ENCODE assay signal across 11 mouse cellular contexts in the genomic region with DNA sequence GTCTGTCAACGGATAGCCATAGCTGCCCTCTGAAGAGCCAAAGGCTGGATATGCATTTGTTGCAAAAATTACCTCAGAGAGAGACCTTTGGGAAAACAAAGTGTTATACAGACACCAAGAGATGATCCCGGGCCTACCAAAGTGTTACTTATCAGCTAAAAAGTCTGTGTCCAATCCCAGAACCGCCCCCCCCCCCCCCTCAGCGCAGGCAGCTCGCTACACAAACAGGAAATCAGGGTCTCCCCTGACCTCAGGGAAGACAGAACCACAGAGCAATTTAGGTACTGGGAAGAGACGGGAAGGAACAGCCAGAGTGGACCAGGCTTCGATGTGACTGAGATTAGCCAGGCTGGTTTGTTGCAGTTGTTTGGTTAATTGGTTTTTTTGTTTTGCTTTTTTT. TPM values are rescaled to one million over a fixed set of nuclear protein-coding genes. Genes with fewer than 3 reads are reported as not detected.
DNase-seq lines count a peak whose midpoint lies in the region; ATAC-seq lines count a peak whose summit lies in the region.
"Had no signal": no experiment of that assay in that cellular context is flagged by ENCODE, and none has a peak within 500 bp of the region (broad histone marks: within the 10 kb centered on the region; RNA-seq: fewer than 3 reads in every experiment).

No protein-coding gene starts in this region.

- H3K4me2 ChIP-seq in kidney, embryonic 16.5 days (replicated peaks; ENCODE audit: low read depth, low read length), result peak overlapping the region; percentile 64; the same call in 1 of the 2 replicates
- H3K4me2 ChIP-seq in forebrain, embryonic 12.5 days, result peak overlapping the region; percentile 22
- H3K4me2 ChIP-seq in limb, embryonic 12.5 days, result peak overlapping the region; percentile 88
- H3K4me2 ChIP-seq in neural tube, embryonic 12.5 days (replicated peaks), result peak overlapping the region; percentile 31

- ATAC-seq in kidney, embryonic 16.5 days (ENCODE audit: low FRiP score, low TSS enrichment), result no peak
- ATAC-seq in forebrain, embryonic 12.5 days (ENCODE audit: low FRiP score), result no peak
- no peak for ATAC-seq in limb, embryonic 12.5 days (ENCODE audit: insufficient number of reproducible peaks, insufficient read depth, low FRiP score, low TSS enrichment, low read depth)
- no peak for ATAC-seq in neural tube, embryonic 12.5 days (ENCODE audit: low FRiP score, low read depth)

- 18% methylated on average over 7 of the region's 7 CpGs for WGBS in kidney, embryonic 16.5 days
- WGBS in forebrain, embryonic 12.5 days, result 44% methylated on average over 7 of the region's 7 CpGs
- WGBS in limb, embryonic 12.5 days, result 34% methylated on average over 7 of the region's 7 CpGs
- 32% methylated on average over 7 of the region's 7 CpGs for WGBS in neural tube, embryonic 12.5 days

- no peaks in the 10 kb centered on the region for H3K27me3 ChIP-seq in kidney, embryonic 16.5 days (ENCODE audit: insufficient read depth, low read length)
- H3K27me3 ChIP-seq in forebrain, embryonic 12.5 days, result 0 out of 2 replicates have a peak, but pooled peaks cover 2% of the 10 kb centered on the region
- no peaks in the 10 kb centered on the region for H3K27me3 ChIP-seq in limb, embryonic 12.5 days
- H3K27me3 ChIP-seq in neural tube, embryonic 12.5 days (replicated peaks), result no peaks in the 10 kb centered on the region

- peaks cover 10% of the 10 kb centered on the region; the same call in 1 of the 2 replicates for H3K36me3 ChIP-seq in kidney, embryonic 16.5 days (ENCODE audit: insufficient read depth, low read length)
- peaks cover 15% of the 10 kb centered on the region for H3K36me3 ChIP-seq in forebrain, embryonic 12.5 days (replicated peaks)
- H3K36me3 ChIP-seq in limb, embryonic 12.5 days, result peaks cover 31% of the 10 kb centered on the region
- H3K36me3 ChIP-seq in neural tube, embryonic 12.5 days, result peaks cover 3% of the 10 kb centered on the region; the same call in 1 of the 2 replicates

- H3K9ac ChIP-seq in kidney, embryonic 16.5 days (replicated peaks; ENCODE audit: low read length), result no peak overlapping the region; the same call in 1 of the 2 replicates
- 0 out of 2 replicates have a peak overlapping the region, but pooled peaks have one; percentile 4 for H3K9ac ChIP-seq in forebrain, embryonic 12.5 days
- 0 out of 2 replicates have a peak overlapping the region, but pooled peaks have one; percentile 27 for H3K9ac ChIP-seq in limb, embryonic 12.5 days (replicated peaks)
- 0 out of 2 replicates have a peak overlapping the region, but pooled peaks have one; percentile 10 for H3K9ac ChIP-seq in neural tube, embryonic 12.5 days

- H3K4me1 ChIP-seq in kidney, embryonic 16.5 days (ENCODE audit: insufficient read depth, low read length), result peaks cover 37% of the 10 kb centered on the region
- H3K4me1 ChIP-seq in forebrain, embryonic 12.5 days, result peaks cover 33% of the 10 kb centered on the region
- peaks cover 37% of the 10 kb centered on the region for H3K4me1 ChIP-seq in limb, embryonic 12.5 days (replicated peaks)
- H3K4me1 ChIP-seq in neural tube, embryonic 12.5 days, result peaks cover 29% of the 10 kb centered on the region

- no peak overlapping the region for H3K27ac ChIP-seq in kidney, embryonic 16.5 days (ENCODE audit: low read length)
- H3K27ac ChIP-seq in forebrain, embryonic 12.5 days, result no peak overlapping the region
- no peak overlapping the region for H3K27ac ChIP-seq in limb, embryonic 12.5 days
- H3K27ac ChIP-seq in neural tube, embryonic 12.5 days, result no peak overlapping the region

- no peaks in the 10 kb centered on the region for H3K9me3 ChIP-seq in kidney, embryonic 16.5 days (ENCODE audit: low read length)
- H3K9me3 ChIP-seq in forebrain, embryonic 12.5 days, result no peaks in the 10 kb centered on the region
- no peaks in the 10 kb centered on the region for H3K9me3 ChIP-seq in limb, embryonic 12.5 days
- H3K9me3 ChIP-seq in neural tube, embryonic 12.5 days, result no peaks in the 10 kb centered on the region

- H3K4me3 ChIP-seq in kidney, embryonic 16.5 days (ENCODE audit: low read length), result no peak overlapping the region
- no peak overlapping the region for H3K4me3 ChIP-seq in forebrain, embryonic 12.5 days (replicated peaks)
- H3K4me3 ChIP-seq in limb, embryonic 12.5 days (replicated peaks), result peak overlapping the region; percentile 11; the same call in 1 of the 2 replicates
- no peak overlapping the region for H3K4me3 ChIP-seq in neural tube, embryonic 12.5 days

- DNase-seq in kidney, adult 11 months, result no peak
- DNase-seq in layer of hippocampus, adult 11-12 months (ENCODE audit: low spot score), result no peak
- DNase-seq in thymus, postnatal 25 days, result no peak
- no peak for DNase-seq in c-Kit-positive CD71-positive TER-119-positive erythroid progenitor cells, embryonic 14.5 days (ENCODE audit: low spot score)
- DNase-seq: adrenal gland, postnatal 25 days; kidney, adult 18-20 months; thymus, postnatal 14 days had no signal

RNA-seq across cellular contexts. Expression of a gene that starts 2.7 kb away (rescaled TPM):
- 190 and 194 TPM in 2 replicates for polyA plus RNA-seq in kidney, embryonic 16.5 days (2015; fragmentation: Nextera tagmentation; extraction: Ambion mirVana)
- polyA plus RNA-seq in forebrain, embryonic 12.5 days (2016; fragmentation: Nextera tagmentation; extraction: Ambion mirVana), result 134 and 135 TPM in 2 replicates
- polyA plus RNA-seq in limb, embryonic 12.5 days (2016; fragmentation: Nextera tagmentation; extraction: Ambion mirVana), result 172 and 174 TPM in 2 replicates
- 113 and 115 TPM in 2 replicates for polyA plus RNA-seq in neural tube, embryonic 12.5 days (2016; fragmentation: Nextera tagmentation; extraction: Ambion mirVana)

RNA-seq across cellular contexts. Expression of a gene that starts 28.9 kb away (rescaled TPM):
- polyA plus RNA-seq in kidney, embryonic 16.5 days (2015; fragmentation: Nextera tagmentation; extraction: Ambion mirVana), result 33.9 and 34.2 TPM in 2 replicates
- polyA plus RNA-seq in forebrain, embryonic 12.5 days (2016; fragmentation: Nextera tagmentation; extraction: Ambion mirVana), result 28.1 and 32.2 TPM in 2 replicates
- 28.2 and 29.2 TPM in 2 replicates for polyA plus RNA-seq in limb, embryonic 12.5 days (2016; fragmentation: Nextera tagmentation; extraction: Ambion mirVana)
- 35.4 and 35.8 TPM in 2 replicates for polyA plus RNA-seq in neural tube, embryonic 12.5 days (2016; fragmentation: Nextera tagmentation; extraction: Ambion mirVana)

RNA-seq across cellular contexts. Expression of a gene that starts 34.5 kb away (rescaled TPM):
- polyA plus RNA-seq in kidney, embryonic 16.5 days (2015; fragmentation: Nextera tagmentation; extraction: Ambion mirVana), result 0.49 and 1.2 TPM in 2 replicates
- not detected in 2 replicates for polyA plus RNA-seq in forebrain, embryonic 12.5 days (2016; fragmentation: Nextera tagmentation; extraction: Ambion mirVana)
- polyA plus RNA-seq in limb, embryonic 12.5 days (2016; fragmentation: Nextera tagmentation; extraction: Ambion mirVana), result not detected in 2 replicates
- not detected in 2 replicates for polyA plus RNA-seq in neural tube, embryonic 12.5 days (2016; fragmentation: Nextera tagmentation; extraction: Ambion mirVana)

RNA-seq across cellular contexts. Expression of a gene that starts 36.2 kb away (rescaled TPM):
- 1.7 and 2.1 TPM in 2 replicates for polyA plus RNA-seq in kidney, embryonic 16.5 days (2015; fragmentation: Nextera tagmentation; extraction: Ambion mirVana)
- 0.11 and 0.19 TPM in 2 replicates for polyA plus RNA-seq in forebrain, embryonic 12.5 days (2016; fragmentation: Nextera tagmentation; extraction: Ambion mirVana)
- polyA plus RNA-seq in limb, embryonic 12.5 days (2016; fragmentation: Nextera tagmentation; extraction: Ambion mirVana), result 0.53 and 0.90 TPM in 2 replicates
- polyA plus RNA-seq in neural tube, embryonic 12.5 days (2016; fragmentation: Nextera tagmentation; extraction: Ambion mirVana), result 0.17 and 0.22 TPM in 2 replicates

RNA-seq across cellular contexts. Expression of a gene that starts 36.8 kb away (rescaled TPM):
- 0.59 and 0.95 TPM in 2 replicates for polyA plus RNA-seq in kidney, embryonic 16.5 days (2015; fragmentation: Nextera tagmentation; extraction: Ambion mirVana)
- 0.62 and 1.1 TPM in 2 replicates for polyA plus RNA-seq in forebrain, embryonic 12.5 days (2016; fragmentation: Nextera tagmentation; extraction: Ambion mirVana)
- 0.29 and 0.53 TPM in 2 replicates for polyA plus RNA-seq in limb, embryonic 12.5 days (2016; fragmentation: Nextera tagmentation; extraction: Ambion mirVana)
- 2.2 and 3.0 TPM in 2 replicates for polyA plus RNA-seq in neural tube, embryonic 12.5 days (2016; fragmentation: Nextera tagmentation; extraction: Ambion mirVana)

Comparison
In these comparisons a context has a peak if more than half of its experiments do, and no peak if none do; other contexts are left out.
1. H3K4me2 ChIP-seq: peak in every context shown above with its lines; median percentile 88 in limb, embryonic 12.5 days; 64 in kidney, embryonic 16.5 days; 31 in neural tube, embryonic 12.5 days; 22 in forebrain, embryonic 12.5 days.